Mouse (Mus musculus) kidney, embryonic 16.5 days (tissue): ENCODE measurements around the gene Sh3kbp1. TPM values are rescaled to one million over a fixed set of nuclear protein-coding genes. Genes with fewer than 3 reads are reported as not detected.
A peak's percentile ranks its signal among the peaks of the same experiment; 100 is the strongest.

Experiments
- ATAC-seq: fragments of 200-750 bp; cut with Nextera tagmentation; 2 replicates; pipeline ENCODE4 v1.8.0; 2017; ENCODE audit warnings: moderate TSS enrichment; ENCODE audit not compliant: low FRiP score, low TSS enrichment
- H3K27ac ChIP-seq: fragments of 300-500 bp; sonication (generic); 2 replicates; pipeline ENCODE4 v1.5.1; 2014; ENCODE audit warnings: low read length
- H3K27me3 ChIP-seq: fragments of 300-500 bp; sonication (generic); 2 replicates; pipeline ENCODE4 v1.6.1; 2014; ENCODE audit warnings: low read length, control low read depth, mixed read lengths; ENCODE audit not compliant: insufficient read depth
- H3K36me3 ChIP-seq: fragments of 300-500 bp; sonication (generic); 2 replicates; pipeline ENCODE4 v1.6.1; 2014; ENCODE audit warnings: low read length, control low read depth, mixed read lengths; ENCODE audit not compliant: insufficient read depth
- H3K4me1 ChIP-seq: fragments of 300-500 bp; sonication (generic); 2 replicates; pipeline ENCODE4 v1.6.1; 2014; ENCODE audit warnings: low read length, control low read depth, mixed read lengths; ENCODE audit not compliant: insufficient read depth
- H3K4me2 ChIP-seq: fragments of 300-500 bp; sonication (generic); replicated peaks from 2 replicates; pipeline ENCODE4 v1.6.1; 2014; ENCODE audit warnings: low read depth, low read length
- H3K4me3 ChIP-seq: fragments of 300-500 bp; sonication (generic); 2 replicates; pipeline ENCODE4 v1.5.1; 2014; ENCODE audit warnings: mild to moderate bottlenecking, low read length
- H3K9ac ChIP-seq: fragments of 300-500 bp; sonication (generic); replicated peaks from 2 replicates; pipeline ENCODE4 v1.6.1; 2014; ENCODE audit warnings: low read length
- H3K9me3 ChIP-seq: fragments of 300-500 bp; sonication (generic); 2 replicates; pipeline ENCODE4 v1.6.1; 2016; ENCODE audit warnings: low read length, control low read depth
- WGBS: fragments of 180-500 bp; shearing (Covaris S2); extraction: QIAGEN DNeasy Blood & Tissue Kit; methylation state at CpG from one replicate; pipeline ENCODE4 v1.1.7; 2014; 5-methylcytosine and 5-hydroxymethylcytosine counted together
- polyA plus RNA-seq: library from polyadenylated mRNA; unstranded; fragments of >200 nt; fragmentation: Nextera tagmentation; extraction: Ambion mirVana; gene quantifications from 2 replicates; pipeline ENCODE4 v1.2.1, GENCODE M21; 2015

Gene Sh3kbp1
- polyA plus RNA-seq, 1 experiment from 2014 or later: 39.0 TPM

DNA sequence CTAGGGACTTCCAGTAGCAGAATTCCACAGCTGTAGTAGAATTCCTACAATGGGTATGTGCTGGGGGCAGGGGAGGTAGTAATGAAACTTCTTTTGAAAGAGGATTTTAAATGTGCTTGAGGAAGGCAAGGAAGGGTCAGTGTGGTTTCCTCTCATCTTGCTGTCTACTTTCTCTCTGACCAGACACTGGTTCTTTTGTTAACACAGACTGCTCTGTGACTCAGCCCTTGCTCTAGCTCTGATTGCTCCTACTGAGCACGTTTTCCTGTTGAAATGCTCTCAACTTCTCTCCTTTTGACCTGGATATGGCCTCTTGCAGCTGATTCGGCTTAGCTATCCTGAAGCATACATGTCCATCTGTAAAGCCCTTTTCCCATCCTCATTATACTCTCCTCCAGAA lies 45.4 kb downstream of the Sh3kbp1 start:
- Histone ChIP-seq H3K4me2 (no peak overlapping the region), H3K36me3 (no peaks in the 10 kb centered on the region), H3K4me3 (no peak overlapping the region), H3K9ac (no peak overlapping the region), H3K27ac (no peak overlapping the region), H3K4me1 (no peaks in the 10 kb centered on the region), H3K9me3 (no peaks in the 10 kb centered on the region), H3K27me3 (peaks cover 9% of the 10 kb centered on the region; the same call in 1 of the 2 replicates)
- no peak for ATAC-seq
- WGBS: 36% methylated on average over 2 of the region's 2 CpGs

DNA sequence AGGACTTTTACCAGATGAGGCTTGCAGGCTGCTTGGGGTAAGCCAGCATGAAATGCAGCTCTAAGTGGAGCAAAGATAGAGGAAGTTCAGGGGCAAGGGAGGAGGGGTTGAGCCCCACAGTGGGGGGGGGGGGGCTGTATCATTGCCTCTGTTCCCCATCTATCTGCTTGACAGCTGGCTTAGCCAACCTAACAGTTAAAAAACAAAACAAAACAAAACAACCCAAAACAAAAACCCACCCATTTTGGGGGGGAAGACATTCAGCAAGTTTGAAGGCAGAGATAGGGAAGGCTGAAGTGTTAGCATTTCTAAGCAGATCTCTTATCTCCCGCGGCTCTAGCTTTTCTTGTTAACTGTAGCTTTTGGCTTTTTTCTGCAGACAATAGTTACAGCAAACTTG lies 49.2 kb downstream of the Sh3kbp1 start:
- Histone ChIP-seq H3K4me2 (no peak overlapping the region), H3K9me3 (no peaks in the 10 kb centered on the region), H3K4me1 (no peaks in the 10 kb centered on the region), H3K9ac (no peak overlapping the region), H3K27me3 (peaks cover 9% of the 10 kb centered on the region; the same call in 1 of the 2 replicates), H3K4me3 (no peak overlapping the region), H3K36me3 (no peaks in the 10 kb centered on the region), H3K27ac (no peak overlapping the region)
- 37% methylated on average over 2 of the region's 2 CpGs for WGBS
- peak; percentile 49; the same call in 1 of the 2 replicates for ATAC-seq

DNA sequence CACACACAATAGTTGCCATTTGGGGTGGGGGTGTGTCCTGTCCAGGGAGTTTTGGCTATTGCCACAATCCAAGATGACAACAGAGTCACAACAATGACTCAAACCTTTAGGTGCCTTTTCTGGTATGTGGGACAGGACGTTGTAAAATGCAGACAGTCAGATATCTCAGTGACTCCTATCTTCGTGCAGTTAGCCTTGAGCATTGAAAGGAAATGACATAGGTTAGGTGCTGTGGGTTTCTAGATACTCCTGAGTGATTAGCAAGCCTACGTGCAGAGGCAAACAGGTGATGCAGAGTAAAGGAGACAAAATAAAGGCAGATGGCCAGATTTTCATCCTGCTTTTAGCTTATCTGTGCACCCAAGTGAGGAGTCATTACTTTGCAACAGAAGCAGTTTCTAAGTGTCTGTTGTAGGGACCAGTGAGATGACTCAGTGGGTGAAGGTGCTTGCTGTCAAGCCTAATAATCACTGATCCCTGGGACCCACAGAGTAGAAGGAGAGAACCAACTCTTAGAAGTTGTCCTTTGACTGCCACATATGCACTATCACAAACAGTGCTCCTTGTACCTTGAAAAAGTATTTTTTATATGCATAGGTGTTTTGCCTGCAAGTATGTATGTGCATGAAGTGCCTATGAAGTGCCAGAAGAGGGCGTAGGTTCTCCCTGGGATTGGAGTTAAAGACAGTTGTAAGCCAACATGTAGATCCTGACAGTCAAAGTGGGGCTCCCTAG lies 50.7 kb downstream of the Sh3kbp1 start:
- H3K4me2 ChIP-seq: no peak overlapping the region
- H3K4me1 ChIP-seq: no peaks in the 10 kb centered on the region
- no peak overlapping the region for H3K9ac ChIP-seq
- H3K27me3 ChIP-seq: peaks cover 9% of the 10 kb centered on the region; the same call in 1 of the 2 replicates
- H3K4me3 ChIP-seq: no peak overlapping the region
- no peak overlapping the region for H3K27ac ChIP-seq
- ATAC-seq: no peak
- 65% methylated on average over 4 of the region's 4 CpGs for WGBS
- H3K36me3 ChIP-seq: no peaks in the 10 kb centered on the region
- H3K9me3 ChIP-seq: no peaks in the 10 kb centered on the region

DNA sequence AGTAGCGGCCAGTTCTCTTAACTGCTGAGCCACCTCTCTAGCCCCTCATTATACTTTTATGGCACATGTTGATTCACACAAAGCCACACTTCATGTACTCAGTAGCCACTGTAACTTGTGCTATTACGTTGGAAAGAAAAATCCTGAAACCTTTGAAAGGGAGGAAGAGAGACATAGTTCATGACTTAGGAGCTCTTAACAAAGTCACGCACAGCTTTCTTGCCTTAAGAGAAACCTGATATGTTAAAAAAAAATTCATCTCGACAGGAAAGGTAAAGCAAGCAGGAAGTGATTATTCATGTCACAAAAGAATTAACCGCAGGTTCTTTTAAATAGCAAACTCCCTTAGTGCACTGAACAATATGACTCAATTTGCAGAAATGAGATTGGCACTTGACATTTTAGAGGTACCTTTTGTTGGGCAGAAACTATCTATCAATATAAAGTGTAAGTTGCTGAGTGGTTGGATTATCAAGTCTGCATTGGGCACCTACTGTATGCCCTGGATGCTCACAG lies 51.3 kb downstream of the Sh3kbp1 start:
- H3K9ac ChIP-seq: no peak overlapping the region
- no peak overlapping the region for H3K4me2 ChIP-seq
- ATAC-seq: no peak
- H3K27ac ChIP-seq: no peak overlapping the region
- H3K36me3 ChIP-seq: no peaks in the 10 kb centered on the region
- H3K4me3 ChIP-seq: no peak overlapping the region
- H3K27me3 ChIP-seq: peaks cover 9% of the 10 kb centered on the region; the same call in 1 of the 2 replicates
- 49% methylated on average over 5 of the region's 5 CpGs for WGBS
- no peaks in the 10 kb centered on the region for H3K4me1 ChIP-seq
- H3K9me3 ChIP-seq: no peaks in the 10 kb centered on the region

DNA sequence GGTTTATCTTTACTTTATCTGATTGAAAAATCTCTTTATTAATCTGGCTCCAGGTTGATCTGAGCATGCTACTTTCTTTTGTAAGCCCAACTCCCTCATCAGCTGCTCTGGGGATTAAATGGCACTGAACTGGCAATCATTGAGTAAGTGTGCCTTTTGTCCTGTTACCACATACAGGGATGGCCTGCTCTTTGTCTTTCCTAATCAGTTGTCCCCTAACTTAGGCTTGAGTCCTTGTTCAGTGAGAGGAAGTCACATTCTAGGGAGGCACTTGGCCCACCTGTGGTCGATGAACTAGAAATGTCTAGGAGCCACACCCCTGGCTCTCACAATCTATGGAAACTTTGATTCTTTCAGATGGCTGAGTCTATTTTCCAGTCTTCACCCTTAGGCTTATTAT lies 58.4 kb downstream of the Sh3kbp1 start:
- Histone ChIP-seq H3K9ac (no peak overlapping the region), H3K9me3 (no peaks in the 10 kb centered on the region), H3K36me3 (no peaks in the 10 kb centered on the region), H3K4me2 (no peak overlapping the region), H3K4me1 (no peaks in the 10 kb centered on the region), H3K27me3 (peaks cover 7% of the 10 kb centered on the region; the same call in 1 of the 2 replicates), H3K4me3 (no peak overlapping the region), H3K27ac (no peak overlapping the region)
- ATAC-seq: no peak
- WGBS: 56% methylated on average over 1 of the region's 1 CpGs

DNA sequence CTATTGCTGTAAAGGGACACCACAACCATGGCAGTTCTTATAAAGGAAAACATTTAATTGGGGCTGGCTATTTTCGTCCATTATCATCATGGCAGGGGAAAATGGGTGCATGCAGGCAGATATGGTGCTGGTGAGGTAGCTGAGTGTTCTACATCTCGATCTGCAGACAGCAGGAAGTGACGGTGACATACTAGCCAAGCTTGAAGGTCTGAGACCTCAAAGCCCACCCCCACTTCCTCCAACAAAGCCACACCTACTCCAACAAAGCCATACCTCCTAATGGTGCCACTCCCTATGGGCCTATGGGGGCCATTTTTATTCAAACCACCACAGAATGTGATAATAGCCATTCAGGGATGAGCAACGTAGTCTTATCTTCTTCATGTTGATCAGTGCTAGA lies 59.8 kb downstream of the Sh3kbp1 start:
- no peaks in the 10 kb centered on the region for H3K36me3 ChIP-seq
- no peaks in the 10 kb centered on the region for H3K9me3 ChIP-seq
- ATAC-seq: no peak
- no peak overlapping the region for H3K4me3 ChIP-seq
- 79% methylated on average over 4 of the region's 4 CpGs for WGBS
- H3K9ac ChIP-seq: no peak overlapping the region
- H3K27me3 ChIP-seq: peaks cover 7% of the 10 kb centered on the region; the same call in 1 of the 2 replicates
- no peaks in the 10 kb centered on the region for H3K4me1 ChIP-seq
- H3K27ac ChIP-seq: no peak overlapping the region
- H3K4me2 ChIP-seq: no peak overlapping the region

DNA sequence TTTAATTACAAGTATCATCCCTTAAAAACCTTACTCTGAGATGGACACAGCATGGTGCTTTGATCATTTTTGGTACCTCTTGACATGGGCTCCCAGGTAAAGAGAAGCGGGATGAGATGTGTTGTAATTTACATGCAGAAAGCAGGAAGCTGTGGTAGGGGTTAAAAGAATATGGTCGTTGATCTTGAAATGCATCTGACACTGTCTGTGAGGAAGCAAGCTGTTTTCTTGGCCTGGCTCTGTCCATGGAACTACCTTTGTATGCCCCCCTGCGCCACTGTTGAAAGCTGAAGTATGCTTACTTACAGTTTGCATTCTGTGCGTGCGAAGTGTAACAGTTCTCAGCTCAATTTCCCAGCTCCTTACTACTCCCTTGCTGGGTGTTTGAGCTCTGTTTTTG lies 61.6 kb downstream of the Sh3kbp1 start:
- no peak for ATAC-seq

DNA sequence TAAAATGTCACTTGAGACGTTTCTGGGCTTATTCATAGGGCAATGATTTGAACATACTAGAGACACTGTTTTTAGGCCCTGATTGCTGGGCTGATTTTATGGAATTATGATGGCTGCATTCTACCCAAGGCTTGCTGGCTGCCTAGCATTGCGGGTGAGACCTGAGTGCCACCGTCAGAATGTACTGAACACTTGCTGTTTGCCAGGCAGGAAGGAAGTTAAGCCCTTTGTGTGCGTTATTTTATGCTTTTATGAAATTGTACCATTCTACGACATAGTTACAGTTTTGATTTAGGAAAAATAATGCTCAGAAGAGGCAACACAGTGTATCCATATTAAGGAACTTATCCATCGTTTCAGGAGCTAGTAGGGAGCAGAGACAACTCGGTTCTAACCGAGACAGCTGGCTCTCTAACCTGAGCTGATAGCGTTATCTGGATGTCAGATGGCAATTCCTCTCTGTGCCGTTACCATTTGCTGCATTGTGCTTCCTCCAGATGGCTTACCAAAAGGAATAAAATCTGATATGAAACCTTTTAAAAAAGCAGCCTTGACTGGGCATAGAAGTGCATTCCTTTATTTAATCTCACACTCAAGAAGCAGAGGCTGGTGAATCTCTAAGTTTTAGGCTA lies 62.8 kb downstream of the Sh3kbp1 start:
- H3K4me3 ChIP-seq: no peak overlapping the region
- H3K4me1 ChIP-seq: no peaks in the 10 kb centered on the region
- peaks cover 10% of the 10 kb centered on the region for H3K27me3 ChIP-seq
- H3K9ac ChIP-seq: no peak overlapping the region
- no peaks in the 10 kb centered on the region for H3K36me3 ChIP-seq
- H3K9me3 ChIP-seq: no peaks in the 10 kb centered on the region
- 76% methylated on average over 10 of the region's 10 CpGs for WGBS
- no peak for ATAC-seq
- no peak overlapping the region for H3K27ac ChIP-seq
- H3K4me2 ChIP-seq: no peak overlapping the region

More for the DNA sequence above, 61.6 kb downstream of the Sh3kbp1 start:
- no peak overlapping the region for H3K9ac ChIP-seq
- H3K4me1 ChIP-seq: no peaks in the 10 kb centered on the region
- H3K36me3 ChIP-seq: no peaks in the 10 kb centered on the region
- H3K9me3 ChIP-seq: no peaks in the 10 kb centered on the region
- peaks cover 14% of the 10 kb centered on the region for H3K27me3 ChIP-seq
- no peak overlapping the region for H3K27ac ChIP-seq
- no peak overlapping the region for H3K4me3 ChIP-seq
- no peak overlapping the region for H3K4me2 ChIP-seq
- WGBS: 81% methylated on average over 5 of the region's 5 CpGs

DNA sequence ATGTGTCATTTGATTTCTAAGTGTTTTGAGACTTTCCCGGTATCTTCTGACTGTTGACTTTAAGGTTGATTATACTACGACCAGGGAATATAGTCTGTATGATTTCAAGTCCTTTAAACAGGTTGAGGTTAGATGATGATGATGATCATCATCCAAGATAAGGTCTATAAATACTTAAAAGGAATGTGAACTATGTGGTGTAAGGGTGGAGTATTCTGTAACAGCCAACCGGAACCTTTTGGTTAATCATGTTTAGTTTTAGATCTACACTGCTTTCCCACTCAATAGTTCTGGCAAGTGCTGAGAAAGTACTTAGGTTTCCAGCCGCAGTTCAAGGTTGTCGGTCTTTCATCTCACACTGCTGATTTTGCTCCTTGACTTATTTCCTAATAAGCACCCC lies 66.1 kb downstream of the Sh3kbp1 start:
- H3K4me2 ChIP-seq: no peak overlapping the region
- H3K36me3 ChIP-seq: no peaks in the 10 kb centered on the region
- no peak overlapping the region for H3K27ac ChIP-seq
- H3K27me3 ChIP-seq: peaks cover 14% of the 10 kb centered on the region
- H3K9ac ChIP-seq: no peak overlapping the region
- no peak for ATAC-seq
- 77% methylated on average over 5 of the region's 5 CpGs for WGBS
- peaks cover 13% of the 10 kb centered on the region; the same call in 1 of the 2 replicates for H3K4me1 ChIP-seq
- H3K4me3 ChIP-seq: no peak overlapping the region
- no peaks in the 10 kb centered on the region for H3K9me3 ChIP-seq

DNA sequence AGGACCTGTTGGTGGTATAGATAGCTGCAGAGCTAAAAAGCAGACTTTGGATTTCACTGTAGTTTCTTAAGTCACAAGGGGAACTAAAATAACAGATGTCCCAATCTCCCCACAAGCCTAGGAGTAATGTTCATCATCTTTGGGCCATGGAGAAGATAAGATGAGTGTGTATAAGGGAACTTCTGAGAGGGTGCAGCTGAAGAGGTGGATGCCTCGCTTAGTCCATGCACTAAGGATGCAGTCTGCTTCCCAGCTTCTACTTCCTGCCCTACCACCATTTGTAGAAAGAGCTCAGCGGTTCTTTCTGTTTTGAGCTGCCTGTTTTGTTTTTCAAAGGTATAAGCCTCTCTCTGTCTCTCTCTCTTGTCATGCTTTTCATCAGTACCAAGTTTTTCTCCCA lies 69.5 kb downstream of the Sh3kbp1 start:
- Histone ChIP-seq H3K27ac (0 out of 2 replicates have a peak overlapping the region, but pooled peaks have one; percentile 34), H3K4me2 (no peak overlapping the region), H3K36me3 (no peaks in the 10 kb centered on the region), H3K4me1 (peaks cover 13% of the 10 kb centered on the region; the same call in 1 of the 2 replicates), H3K4me3 (no peak overlapping the region), H3K9ac (no peak overlapping the region), H3K9me3 (no peaks in the 10 kb centered on the region), H3K27me3 (peaks cover 14% of the 10 kb centered on the region)
- WGBS: 31% methylated on average over 2 of the region's 2 CpGs
- no peak for ATAC-seq
